Mouse (Mus musculus): ENCODE data around the gene Relb. TPM values are rescaled to one million over a fixed set of nuclear protein-coding genes. Genes with fewer than 3 reads are reported as not detected.
A peak's percentile ranks its signal among the peaks of the same experiment; 100 is the strongest.

Relb gene
- total RNA-seq, 2 experiments from 2014 or later = 7.2 to 7.7 TPM

GRCm38 (mm10) chr7:19664455-19664954 is 35.3 kb upstream of the Relb start:
- no peak; the same call in 1 of the 2 replicates for TF ChIP-seq CTCF (IDR thresholded peaks at IDR 0.05)
- Histone ChIP-seq H3K4me3 (peak overlapping the region; percentile 99), H3K27ac (peak overlapping the region; percentile 93)
- no peak for DNase-seq (ENCODE audit: extremely low spot score in 1 of 2, low spot score in 2 of 2)
- intact Hi-C loops (cut with DNase I) = no loop called here

DNA sequence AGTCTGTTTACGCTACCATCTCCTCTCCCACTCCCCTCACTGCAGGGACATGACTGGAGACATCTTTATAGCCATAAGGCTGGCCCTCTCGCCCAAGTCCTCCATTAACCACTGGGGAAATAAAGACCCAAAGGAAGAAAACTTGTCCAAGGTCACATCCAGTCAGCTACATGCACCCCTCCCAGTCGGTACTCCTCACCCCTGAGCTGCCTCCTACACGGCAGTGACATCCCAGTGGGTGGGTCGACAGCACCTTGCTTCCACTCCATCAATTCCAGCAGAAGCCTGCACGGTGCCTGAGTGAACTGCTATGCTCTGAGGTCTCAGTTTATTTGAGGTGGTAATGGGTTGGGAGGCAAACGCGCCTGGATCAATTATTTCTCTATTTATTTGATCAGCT is 34.7 kb upstream of the Relb start:
- no peak for TF ChIP-seq CTCF (IDR thresholded peaks at IDR 0.05)
- H3K4me3 ChIP-seq = peak overlapping the region; percentile 99
- H3K27ac ChIP-seq = peak overlapping the region; percentile 44; the same call in 1 of the 2 replicates
- DNase-seq (ENCODE audit: extremely low spot score in 1 of 2, low spot score in 2 of 2) = no peak
- intact Hi-C loops (cut with DNase I) = no loop called here

GRCm38 (mm10) chr7:19652614-19653013 is 23.4 kb upstream of the Relb start:
- intact Hi-C loops (cut with DNase I) = no loop called here
- DNase-seq (ENCODE audit: extremely low spot score in 1 of 2, low spot score in 2 of 2) = no peak
- Histone ChIP-seq H3K4me3 (no peak overlapping the region), H3K27ac (no peak overlapping the region)
- no peak for TF ChIP-seq CTCF (IDR thresholded peaks at IDR 0.05)

- H3K27ac ChIP-seq = no peak overlapping the region
- TF ChIP-seq CTCF (IDR thresholded peaks at IDR 0.05) = no peak
- intact Hi-C loops (cut with DNase I) = no loop called here
Observed at GRCm38 (mm10) chr7:19651063-19651786, 22.0 kb upstream of the Relb start.

DNA sequence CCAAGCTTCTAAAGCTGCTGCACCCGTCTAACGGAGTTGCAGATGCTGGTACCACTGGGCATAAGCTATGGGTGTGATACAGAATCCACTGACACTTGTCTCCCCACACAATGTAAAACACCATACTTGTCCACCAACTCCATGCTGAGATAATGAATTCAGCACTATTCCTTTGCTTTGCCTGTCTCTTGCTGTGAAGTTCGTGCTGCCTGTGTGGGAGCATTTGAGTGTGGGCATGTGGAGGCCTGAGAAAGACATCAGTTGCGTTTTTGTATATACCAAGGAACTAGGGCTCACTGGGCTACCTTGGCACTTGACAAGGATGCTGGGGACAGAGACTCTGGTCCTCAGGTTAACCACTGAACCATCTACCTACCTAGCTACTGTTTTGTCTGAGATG is 12.0 kb upstream of the Relb start:
- DNase-seq (ENCODE audit: extremely low spot score in 1 of 2, low spot score in 2 of 2) = no peak
- intact Hi-C loops (cut with DNase I) = no loop called here

More at GRCm38 (mm10) chr7:19651063-19651786, 22.0 kb upstream of the Relb start:
- H3K4me3 ChIP-seq = no peak overlapping the region
- no peak for DNase-seq (ENCODE audit: extremely low spot score in 1 of 2, low spot score in 2 of 2)

DNA sequence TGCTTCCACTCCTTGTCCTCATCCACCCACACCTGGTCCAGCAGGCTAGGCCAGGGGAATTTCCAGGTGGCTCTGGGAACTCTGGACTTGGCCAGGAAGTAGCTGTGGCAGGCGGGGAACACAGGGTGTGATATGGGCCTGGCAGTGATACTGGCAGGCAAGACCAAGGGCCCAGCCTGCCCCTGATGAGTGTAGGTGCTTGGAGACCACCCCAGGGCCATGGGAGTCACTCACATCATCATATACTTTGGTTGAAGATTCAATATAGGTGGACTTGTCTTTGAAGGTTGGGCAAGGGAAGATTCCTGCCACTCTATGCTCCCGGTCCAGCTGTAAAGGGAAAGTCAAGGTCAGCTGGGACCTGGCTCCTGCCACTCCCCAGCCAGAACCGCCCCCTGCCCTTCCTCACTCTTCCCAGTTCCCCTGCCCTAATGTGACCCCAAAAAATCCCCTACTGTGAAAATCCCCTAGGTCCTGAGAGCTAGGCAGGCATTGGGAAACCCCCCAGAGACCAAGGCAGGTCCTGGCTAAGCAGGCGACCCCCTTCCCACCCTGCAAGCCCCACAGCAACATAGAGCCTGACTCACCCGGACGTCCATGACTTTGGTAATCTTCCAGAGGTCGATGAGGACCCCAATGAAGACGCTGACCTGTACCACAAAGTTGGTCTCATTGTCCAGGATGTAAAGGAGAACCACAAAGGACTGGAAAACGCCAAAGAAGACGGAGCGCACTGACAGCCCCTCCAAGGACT is 6.0 kb upstream of the Relb start:
- no peak overlapping the region for H3K27ac ChIP-seq
- intact Hi-C loops (cut with DNase I) = no loop called here
- no peak for DNase-seq (ENCODE audit: extremely low spot score in 1 of 2, low spot score in 2 of 2)
- no peak overlapping the region for H3K4me3 ChIP-seq
- no peak for TF ChIP-seq CTCF (IDR thresholded peaks at IDR 0.05)

More for the DNA sequence above, 12.0 kb upstream of the Relb start:
- Histone ChIP-seq H3K4me3 (no peak overlapping the region), H3K27ac (peak overlapping the region; percentile 33; the same call in 1 of the 2 replicates)
- TF ChIP-seq CTCF (IDR thresholded peaks at IDR 0.05) = no peak

DNA sequence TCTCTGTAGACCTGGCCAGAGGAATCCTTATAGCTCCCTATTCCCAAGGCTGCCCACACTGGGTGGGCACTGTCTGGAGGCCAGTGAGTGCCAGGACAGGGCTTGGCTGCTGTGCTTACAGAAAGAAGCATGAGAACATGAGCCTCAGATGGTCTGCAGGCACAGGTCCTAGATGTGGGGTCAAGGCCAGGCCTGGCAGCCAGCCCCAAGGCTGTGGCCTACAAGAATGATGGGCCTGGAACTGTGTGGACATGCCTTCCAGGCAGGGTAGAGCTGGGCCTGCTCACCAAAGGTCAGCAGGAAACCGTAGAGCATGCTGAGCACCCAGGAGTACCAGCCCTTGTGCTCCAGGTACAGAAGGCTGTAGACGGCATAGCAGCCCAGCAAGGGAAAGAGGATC is 5.4 kb upstream of the Relb start:
- Histone ChIP-seq H3K4me3 (no peak overlapping the region), H3K27ac (no peak overlapping the region)
- TF ChIP-seq CTCF (IDR thresholded peaks at IDR 0.05) = no peak
- no peak for DNase-seq (ENCODE audit: extremely low spot score in 1 of 2, low spot score in 2 of 2)
- intact Hi-C loops (cut with DNase I) = no loop called here

DNA sequence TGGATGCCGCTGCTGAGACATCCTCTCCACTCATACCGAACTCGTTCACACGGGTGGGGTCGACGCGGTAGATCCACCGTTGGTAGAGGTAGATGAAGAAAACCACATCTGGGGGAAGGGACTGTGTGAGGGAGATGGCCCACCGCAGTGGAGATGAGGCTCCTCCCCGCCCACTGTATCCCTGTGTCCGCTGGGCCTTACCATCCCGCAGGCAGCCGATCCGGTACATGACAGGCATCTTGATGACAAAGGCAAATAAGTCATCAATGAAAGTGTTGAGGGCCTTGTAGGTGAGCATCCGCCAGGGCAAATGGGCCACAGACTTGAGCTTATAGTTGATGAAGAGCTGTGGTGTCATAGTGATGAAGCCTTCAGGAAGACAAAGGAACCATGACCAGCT is 4.6 kb upstream of the Relb start:
- H3K4me3 ChIP-seq = no peak overlapping the region
- TF ChIP-seq CTCF (IDR thresholded peaks at IDR 0.05) = no peak
- intact Hi-C loops (cut with DNase I) = no loop called here
- DNase-seq (ENCODE audit: extremely low spot score in 1 of 2, low spot score in 2 of 2) = no peak
- H3K27ac ChIP-seq = no peak overlapping the region

GRCm38 (mm10) chr7:19633197-19633596 is 4.0 kb upstream of the Relb start:
- no peak for TF ChIP-seq CTCF (IDR thresholded peaks at IDR 0.05)
- intact Hi-C loops (cut with DNase I) = no loop called here
- Histone ChIP-seq H3K4me3 (no peak overlapping the region), H3K27ac (no peak overlapping the region)
- DNase-seq (ENCODE audit: extremely low spot score in 1 of 2, low spot score in 2 of 2) = no peak

GRCm38 (mm10) chr7:19632720-19633119 is 3.5 kb upstream of the Relb start:
- intact Hi-C loops (cut with DNase I) = no loop called here
- no peak for DNase-seq (ENCODE audit: extremely low spot score in 1 of 2, low spot score in 2 of 2)
- no peak for TF ChIP-seq CTCF (IDR thresholded peaks at IDR 0.05)
- Histone ChIP-seq H3K4me3 (no peak overlapping the region), H3K27ac (no peak overlapping the region)

GRCm38 (mm10) chr7:19632275-19632674 is 3.0 kb upstream of the Relb start:
- no peak for DNase-seq (ENCODE audit: extremely low spot score in 1 of 2, low spot score in 2 of 2)
- H3K4me3 ChIP-seq = no peak overlapping the region
- intact Hi-C loops (cut with DNase I) = no loop called here
- no peak for TF ChIP-seq CTCF (IDR thresholded peaks at IDR 0.05)
- H3K27ac ChIP-seq = no peak overlapping the region

All from left cerebral cortex, adult 2 months (tissue).